Mouse (Mus musculus): Measurements from ENCODE around the gene Adgrv1. TPM values are rescaled to one million over a fixed set of nuclear protein-coding genes. Genes with fewer than 3 reads are reported as not detected.

Adgrv1 gene
- total and polyA plus RNA-seq, 2 experiments from 2014 or later: 3.9 to 13.2 TPM

GRCm38 (mm10) chr13:81236758-81237395 lies 396.1 kb downstream of the Adgrv1 start:
- no peak for ATAC-seq (ENCODE audit: low FRiP score)
- Histone ChIP-seq H3K4me1 (ENCODE audit: insufficient read depth, low read length) (no peaks in the 10 kb centered on the region), H3K36me3 (ENCODE audit: insufficient read depth, low read length) (no peaks in the 10 kb centered on the region), H3K27ac (ENCODE audit: low read depth, low read length) (no peak overlapping the region), H3K9me3 (ENCODE audit: low read length) (no peaks in the 10 kb centered on the region), H3K4me2 (ENCODE audit: low read depth, low read length, poor library complexity, severe bottlenecking) (no peak overlapping the region), H3K27me3 (ENCODE audit: insufficient read depth, low read length) (no peaks in the 10 kb centered on the region), H3K4me3 (ENCODE audit: low read depth, low read length) (no peak overlapping the region), H3K9ac (replicated peaks; ENCODE audit: low read length, poor library complexity, severe bottlenecking) (no peak overlapping the region)
- WGBS: 88% methylated on average over 3 of the region's 3 CpGs
- no peak for TF ChIP-seq CTCF (IDR thresholded peaks at IDR 0.05)
- DNase-seq (ENCODE audit: low spot score): no peak

- no peak overlapping the region for H3K4me2 ChIP-seq (ENCODE audit: low read depth, low read length, poor library complexity, severe bottlenecking)
- H3K4me1 ChIP-seq (ENCODE audit: insufficient read depth, low read length): no peaks in the 10 kb centered on the region
- ATAC-seq (ENCODE audit: low FRiP score): no peak
- H3K27me3 ChIP-seq (ENCODE audit: insufficient read depth, low read length): no peaks in the 10 kb centered on the region
- TF ChIP-seq CTCF (IDR thresholded peaks at IDR 0.05): no peak
- H3K36me3 ChIP-seq (ENCODE audit: insufficient read depth, low read length): no peaks in the 10 kb centered on the region
- H3K9me3 ChIP-seq (ENCODE audit: low read length): no peaks in the 10 kb centered on the region
- no peak overlapping the region for H3K4me3 ChIP-seq (ENCODE audit: low read depth, low read length)
- H3K27ac ChIP-seq (ENCODE audit: low read depth, low read length): no peak overlapping the region
- WGBS: 71% methylated on average over 2 of the region's 2 CpGs
- H3K9ac ChIP-seq (replicated peaks; ENCODE audit: low read length, poor library complexity, severe bottlenecking): no peak overlapping the region
- DNase-seq (ENCODE audit: low spot score): no peak
Observed at GRCm38 (mm10) chr13:81234031-81234430, 398.9 kb downstream of the Adgrv1 start.

GRCm38 (mm10) chr13:81232839-81233238 lies 400.1 kb downstream of the Adgrv1 start:
- no peaks in the 10 kb centered on the region for H3K9me3 ChIP-seq (ENCODE audit: low read length)
- H3K27me3 ChIP-seq (ENCODE audit: insufficient read depth, low read length): no peaks in the 10 kb centered on the region
- ATAC-seq (ENCODE audit: low FRiP score): no peak
- H3K4me3 ChIP-seq (ENCODE audit: low read depth, low read length): no peak overlapping the region
- H3K4me2 ChIP-seq (ENCODE audit: low read depth, low read length, poor library complexity, severe bottlenecking): no peak overlapping the region
- H3K27ac ChIP-seq (ENCODE audit: low read depth, low read length): no peak overlapping the region
- DNase-seq (ENCODE audit: low spot score): no peak
- no peaks in the 10 kb centered on the region for H3K4me1 ChIP-seq (ENCODE audit: insufficient read depth, low read length)
- no peak overlapping the region for H3K9ac ChIP-seq (replicated peaks; ENCODE audit: low read length, poor library complexity, severe bottlenecking)
- TF ChIP-seq CTCF (IDR thresholded peaks at IDR 0.05): no peak
- H3K36me3 ChIP-seq (ENCODE audit: insufficient read depth, low read length): no peaks in the 10 kb centered on the region

- 55% methylated on average over 4 of the region's 4 CpGs for WGBS
- Histone ChIP-seq H3K9ac (replicated peaks; ENCODE audit: low read length, poor library complexity, severe bottlenecking) (no peak overlapping the region), H3K36me3 (ENCODE audit: insufficient read depth, low read length) (no peaks in the 10 kb centered on the region), H3K4me2 (ENCODE audit: low read depth, low read length, poor library complexity, severe bottlenecking) (no peak overlapping the region), H3K27me3 (ENCODE audit: insufficient read depth, low read length) (no peaks in the 10 kb centered on the region), H3K4me3 (ENCODE audit: low read depth, low read length) (no peak overlapping the region), H3K4me1 (ENCODE audit: insufficient read depth, low read length) (no peaks in the 10 kb centered on the region), H3K27ac (ENCODE audit: low read depth, low read length) (no peak overlapping the region), H3K9me3 (ENCODE audit: low read length) (no peaks in the 10 kb centered on the region)
- ATAC-seq (ENCODE audit: low FRiP score): no peak
- no peak for TF ChIP-seq CTCF (IDR thresholded peaks at IDR 0.05)
- DNase-seq (ENCODE audit: low spot score): no peak
Observed at GRCm38 (mm10) chr13:81230161-81230560, 402.8 kb downstream of the Adgrv1 start.

GRCm38 (mm10) chr13:81223768-81224167 lies 409.2 kb downstream of the Adgrv1 start:
- ATAC-seq (ENCODE audit: low FRiP score): no peak
- no peak overlapping the region for H3K4me3 ChIP-seq (ENCODE audit: low read depth, low read length)
- no peak for DNase-seq (ENCODE audit: low spot score)
- no peaks in the 10 kb centered on the region for H3K4me1 ChIP-seq (ENCODE audit: insufficient read depth, low read length)
- no peaks in the 10 kb centered on the region for H3K27me3 ChIP-seq (ENCODE audit: insufficient read depth, low read length)
- no peak overlapping the region for H3K4me2 ChIP-seq (ENCODE audit: low read depth, low read length, poor library complexity, severe bottlenecking)
- no peaks in the 10 kb centered on the region for H3K36me3 ChIP-seq (ENCODE audit: insufficient read depth, low read length)
- no peak for TF ChIP-seq CTCF (IDR thresholded peaks at IDR 0.05)
- H3K9ac ChIP-seq (replicated peaks; ENCODE audit: low read length, poor library complexity, severe bottlenecking): no peak overlapping the region
- H3K9me3 ChIP-seq (ENCODE audit: low read length): no peaks in the 10 kb centered on the region
- WGBS: 89% methylated on average over 3 of the region's 3 CpGs
- H3K27ac ChIP-seq (ENCODE audit: low read depth, low read length): no peak overlapping the region

- no peak overlapping the region for H3K4me2 ChIP-seq (ENCODE audit: low read depth, low read length, poor library complexity, severe bottlenecking)
- H3K4me3 ChIP-seq (ENCODE audit: low read depth, low read length): no peak overlapping the region
- H3K27ac ChIP-seq (ENCODE audit: low read depth, low read length): no peak overlapping the region
- no peaks in the 10 kb centered on the region for H3K36me3 ChIP-seq (ENCODE audit: insufficient read depth, low read length)
- no peaks in the 10 kb centered on the region for H3K27me3 ChIP-seq (ENCODE audit: insufficient read depth, low read length)
- no peaks in the 10 kb centered on the region for H3K4me1 ChIP-seq (ENCODE audit: insufficient read depth, low read length)
- DNase-seq (ENCODE audit: low spot score): no peak
- TF ChIP-seq CTCF (IDR thresholded peaks at IDR 0.05): no peak
- no peaks in the 10 kb centered on the region for H3K9me3 ChIP-seq (ENCODE audit: low read length)
- no peak overlapping the region for H3K9ac ChIP-seq (replicated peaks; ENCODE audit: low read length, poor library complexity, severe bottlenecking)
- WGBS: 91% methylated on average over 1 of the region's 1 CpGs
- ATAC-seq (ENCODE audit: low FRiP score): no peak
Observed at GRCm38 (mm10) chr13:81222377-81222776, 410.6 kb downstream of the Adgrv1 start.
